In the genomic region with DNA sequence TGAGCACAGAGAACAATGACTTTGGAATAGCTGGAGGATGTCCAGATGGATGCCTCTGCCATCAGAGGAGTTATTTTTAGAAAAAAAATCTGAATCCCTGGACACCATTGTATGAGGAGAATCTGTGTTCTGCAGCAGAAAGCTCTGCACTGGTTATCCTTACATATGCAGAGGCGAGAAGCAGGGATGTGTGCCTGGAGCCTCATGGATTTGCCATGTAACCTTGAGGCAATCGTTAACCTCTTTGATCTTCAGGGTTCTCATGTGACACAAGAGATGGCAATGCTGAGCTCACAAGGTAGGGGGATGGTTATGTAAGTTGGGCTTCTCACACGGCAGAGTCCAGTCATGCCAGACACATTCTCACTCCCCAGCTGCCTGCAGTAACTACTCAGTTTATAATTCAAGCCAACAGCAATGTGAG, we compare ENCODE assay signal across 13 mouse cellular contexts. TPM values are rescaled to one million over a fixed set of nuclear protein-coding genes. Genes with fewer than 3 reads are reported as not detected.
DNase-seq lines count a peak whose midpoint lies in the region; ATAC-seq and TF ChIP-seq lines count a peak whose summit lies in the region.
"Had no signal": no experiment of that assay in that cellular context is flagged by ENCODE, and none has a peak within 500 bp of the region (broad histone marks: within the 10 kb centered on the region; RNA-seq: fewer than 3 reads in every experiment).

No protein-coding gene starts in this region.

- no peaks in the 10 kb centered on the region for H3K9me3 ChIP-seq in embryonic facial prominence, embryonic 11.5 days (replicated peaks; ENCODE audit: control insufficient read depth, low read length)
- no peaks in the 10 kb centered on the region for H3K9me3 ChIP-seq in embryonic facial prominence, embryonic 10.5 days
- H3K9me3 ChIP-seq: embryonic facial prominence, embryonic 13.5 days; limb, embryonic 10.5 days had no signal

- H3K27me3 ChIP-seq in embryonic facial prominence, embryonic 11.5 days (ENCODE audit: control insufficient read depth, insufficient read depth, low read length) = no peaks in the 10 kb centered on the region
- no peaks in the 10 kb centered on the region for H3K27me3 ChIP-seq in embryonic facial prominence, embryonic 10.5 days (replicated peaks; ENCODE audit: low read depth, poor library complexity, severe bottlenecking)
- H3K27me3 ChIP-seq: embryonic facial prominence, embryonic 13.5 days had no signal

- 30% methylated on average over 3 of the region's 3 CpGs for WGBS in embryonic facial prominence, embryonic 11.5 days
- 45% methylated on average over 3 of the region's 3 CpGs for WGBS in embryonic facial prominence, embryonic 10.5 days

- no peak overlapping the region for H3K4me3 ChIP-seq in embryonic facial prominence, embryonic 11.5 days (ENCODE audit: low read depth, low read length)
- H3K4me3 ChIP-seq in embryonic facial prominence, embryonic 10.5 days = no peak overlapping the region
- H3K4me3 ChIP-seq in left cerebral cortex, adult 2 months = no peak overlapping the region
- H3K4me3 ChIP-seq: embryonic facial prominence, embryonic 13.5 days; limb, embryonic 10.5 days had no signal

- peak; percentile 2 for DNase-seq in embryonic facial prominence, embryonic 11.5 days (ENCODE audit: low spot score)
- DNase-seq in embryonic facial prominence, embryonic 10.5 days (ENCODE audit: low spot score) = no peak
- DNase-seq in left cerebral cortex, adult 2 months (ENCODE audit: extremely low spot score in 1 of 2, low spot score in 2 of 2) = peak in 1 of 2 experiments; percentile 25
- DNase-seq in left cerebral cortex, adult 11 months (ENCODE audit: low spot score) = no peak
- peak; percentile 51 for DNase-seq in layer of hippocampus, adult 18-20 months (ENCODE audit: low spot score in 2 of 2)
- DNase-seq in right cerebral cortex, postnatal 14 days = peak; percentile 7
- DNase-seq in urinary bladder, postnatal 10 days (ENCODE audit: low spot score) = no peak
- DNase-seq: liver, postnatal 0 days had no signal

- TF ChIP-seq CTCF in left cerebral cortex, adult 2 months (IDR thresholded peaks at IDR 0.05) = no peak

- intact Hi-C loops in left cerebral cortex, adult 2 months (cut with DNase I) = loop anchor here (2.0 to 10.0 kb wide), 2 partner anchors 13 to 179 kb away; a partner anchor contains a TSS

- no peak overlapping the region for H3K4me2 ChIP-seq in embryonic facial prominence, embryonic 11.5 days (ENCODE audit: low read depth, low read length)
- H3K4me2 ChIP-seq: embryonic facial prominence, embryonic 13.5 days had no signal

- H3K4me1 ChIP-seq in embryonic facial prominence, embryonic 11.5 days (ENCODE audit: control insufficient read depth, insufficient read depth, low read length) = no peaks in the 10 kb centered on the region
- H3K4me1 ChIP-seq in embryonic facial prominence, embryonic 10.5 days = peaks cover 7% of the 10 kb centered on the region
- H3K4me1 ChIP-seq: embryonic facial prominence, embryonic 13.5 days had no signal

- H3K9ac ChIP-seq in embryonic facial prominence, embryonic 11.5 days (replicated peaks; ENCODE audit: low read length) = no peak overlapping the region
- H3K9ac ChIP-seq: embryonic facial prominence, embryonic 13.5 days; liver, postnatal 0 days had no signal

- ATAC-seq in embryonic facial prominence, embryonic 11.5 days (replicated peaks; ENCODE audit: insufficient number of reproducible peaks, low FRiP score, low TSS enrichment, low read depth) = no peak
- ATAC-seq in CD4-positive, CD25-positive, alpha-beta regulatory T cell, adult 4 months = no peak
- ATAC-seq: intestine, postnatal 0 days; liver, postnatal 0 days had no signal

- H3K36me3 ChIP-seq in embryonic facial prominence, embryonic 11.5 days (replicated peaks; ENCODE audit: control insufficient read depth, insufficient read depth, low read depth, low read length) = no peaks in the 10 kb centered on the region
- H3K36me3 ChIP-seq in embryonic facial prominence, embryonic 10.5 days (replicated peaks) = no peaks in the 10 kb centered on the region
- H3K36me3 ChIP-seq: embryonic facial prominence, embryonic 13.5 days; limb, embryonic 10.5 days had no signal

- no peak overlapping the region for H3K27ac ChIP-seq in embryonic facial prominence, embryonic 11.5 days (replicated peaks; ENCODE audit: low read depth, low read length)
- H3K27ac ChIP-seq in embryonic facial prominence, embryonic 10.5 days (replicated peaks) = no peak overlapping the region
- H3K27ac ChIP-seq in left cerebral cortex, adult 2 months = peak overlapping the region; percentile 55; the same call in 1 of the 2 replicates
- H3K27ac ChIP-seq: embryonic facial prominence, embryonic 13.5 days; limb, embryonic 10.5 days had no signal

RNA-seq across cellular contexts. Expression of a gene that starts 14.1 kb away (rescaled TPM):
- 0.15 and 0.28 TPM in 2 replicates for polyA plus RNA-seq in embryonic facial prominence, embryonic 11.5 days (2014; fragmentation: Nextera tagmentation; extraction: Ambion mirVana)
- polyA plus RNA-seq in embryonic facial prominence, embryonic 10.5 days (2016; fragmentation: Nextera tagmentation; extraction: Ambion mirVana) = 0.19 and 0.26 TPM in 2 replicates
- 10 to 100 TPM; 61.3 to 62.1 TPM for total RNA-seq in left cerebral cortex, adult 2 months (2021)
- 10 to 100 TPM; 92.2 to 93.7 TPM for total RNA-seq in layer of hippocampus, adult 18-20 months (2021)
- not detected for polyA plus RNA-seq in CD4-positive, CD25-positive, alpha-beta regulatory T cell, adult 4 months (2017; shearing (Covaris generic))
- total RNA-seq: neutrophil, adult 5-6 weeks had no signal

Comparison
In these comparisons a context has a peak if more than half of its experiments do, and no peak if none do; other contexts are left out.
1. DNase-seq: peak in embryonic facial prominence, embryonic 11.5 days (single experiment), layer of hippocampus, adult 18-20 months (2 of 2) and right cerebral cortex, postnatal 14 days (single experiment); none in embryonic facial prominence, embryonic 10.5 days (single experiment), left cerebral cortex, adult 11 months (single experiment) and urinary bladder, postnatal 10 days (single experiment).